Mouse (Mus musculus): ENCODE results near the gene Ppa2. TPM values are rescaled to one million over a fixed set of nuclear protein-coding genes. Genes with fewer than 3 reads are reported as not detected.

Gene Ppa2
- polyA plus RNA-seq, 1 experiment from 2014 or later = 89.8 TPM

Other genes starting within 250 kb of the Ppa2 start
- 20.5 and 21.6 TPM in 2 replicates for gene Ints12, start 218.3 kb upstream of the Ppa2 start, polyA plus RNA-seq (2015; fragmentation: Nextera tagmentation; extraction: Ambion mirVana)
- 5.0 and 5.5 TPM in 2 replicates for gene Gstcd, start 218.1 kb upstream of the Ppa2 start, polyA plus RNA-seq (2015; fragmentation: Nextera tagmentation; extraction: Ambion mirVana)
- gene Arhgef38, start 75.2 kb upstream of the Ppa2 start, polyA plus RNA-seq (2015; fragmentation: Nextera tagmentation; extraction: Ambion mirVana) = 2.1 and 2.5 TPM in 2 replicates
- 13.4 and 16.6 TPM in 2 replicates for gene Tet2, start 235.0 kb downstream of the Ppa2 start, polyA plus RNA-seq (2015; fragmentation: Nextera tagmentation; extraction: Ambion mirVana)

Data from stomach, embryonic 16.5 days (tissue).